Mouse (Mus musculus): Measurements from ENCODE around the gene Dnajb12. TPM values are rescaled to one million over a fixed set of nuclear protein-coding genes. Genes with fewer than 3 reads are reported as not detected.

Gene Dnajb12
- total RNA-seq, 2 experiments from 2014 or later = 44.0 to 44.9 TPM

GRCm38 (mm10) chr10:59896211-59896610 is 16.9 kb downstream of the Dnajb12 start:
- no peak for DNase-seq

- no peak for DNase-seq
Observed at GRCm38 (mm10) chr10:59896911-59897331, 17.6 kb downstream of the Dnajb12 start.

GRCm38 (mm10) chr10:59897511-59897910 is 18.2 kb downstream of the Dnajb12 start:
- no peak for DNase-seq

GRCm38 (mm10) chr10:59898180-59898778 is 18.9 kb downstream of the Dnajb12 start:
- no peak for DNase-seq

- DNase-seq = no peak
Observed at GRCm38 (mm10) chr10:59898935-59899334, 19.6 kb downstream of the Dnajb12 start.

- DNase-seq = peak; percentile 74
Observed at GRCm38 (mm10) chr10:59899341-59900173, 20.2 kb downstream of the Dnajb12 start.

- DNase-seq = peak; percentile 31
Observed at GRCm38 (mm10) chr10:59900174-59900435, 20.7 kb downstream of the Dnajb12 start.

GRCm38 (mm10) chr10:59900939-59901338 is 21.6 kb downstream of the Dnajb12 start:
- no peak for DNase-seq

GRCm38 (mm10) chr10:59901463-59901862 is 22.1 kb downstream of the Dnajb12 start:
- DNase-seq = no peak

GRCm38 (mm10) chr10:59901986-59902605 is 22.7 kb downstream of the Dnajb12 start:
- no peak for DNase-seq

- peak; percentile 29 for DNase-seq
Observed at GRCm38 (mm10) chr10:59902606-59902990, 23.2 kb downstream of the Dnajb12 start.

- DNase-seq = no peak
Observed at GRCm38 (mm10) chr10:59903170-59903569, 23.8 kb downstream of the Dnajb12 start.

GRCm38 (mm10) chr10:59907080-59907609 is 27.8 kb downstream of the Dnajb12 start:
- DNase-seq = no peak

- DNase-seq = no peak
Observed at GRCm38 (mm10) chr10:59907695-59908299, 28.4 kb downstream of the Dnajb12 start.

- no peak for DNase-seq
Observed at GRCm38 (mm10) chr10:59908776-59909315, 29.5 kb downstream of the Dnajb12 start.

GRCm38 (mm10) chr10:59909357-59909847 is 30.0 kb downstream of the Dnajb12 start:
- DNase-seq = peak; percentile 49

GRCm38 (mm10) chr10:59911091-59911490 is 31.7 kb downstream of the Dnajb12 start:
- DNase-seq = no peak

GRCm38 (mm10) chr10:59911561-59912198 is 32.3 kb downstream of the Dnajb12 start:
- DNase-seq = no peak

- no peak for DNase-seq
Observed at GRCm38 (mm10) chr10:59915196-59915962, 36.0 kb downstream of the Dnajb12 start.

GRCm38 (mm10) chr10:59916159-59916558 is 36.8 kb downstream of the Dnajb12 start:
- DNase-seq = peak; percentile 67

- DNase-seq = no peak
Observed at GRCm38 (mm10) chr10:59916649-59917048, 37.3 kb downstream of the Dnajb12 start.

All from gastrocnemius, postnatal 10 days (tissue).